Mouse (Mus musculus): ENCODE data around the gene Flt1. TPM values are rescaled to one million over a fixed set of nuclear protein-coding genes. Genes with fewer than 3 reads are reported as not detected.

The Flt1 gene
- polyA plus RNA-seq, 1 experiment from 2014 or later: 11.1 TPM

GRCm38 (mm10) chr5:147651233-147651632 lies 74.6 kb downstream of the Flt1 start:
- Histone ChIP-seq H3K9me3 (no peaks in the 10 kb centered on the region), H3K36me3 (no peaks in the 10 kb centered on the region), H3K4me1 (replicated peaks) (no peaks in the 10 kb centered on the region), H3K27me3 (no peaks in the 10 kb centered on the region), H3K9ac (no peak overlapping the region), H3K4me3 (no peak overlapping the region), H3K4me2 (no peak overlapping the region), H3K27ac (no peak overlapping the region)
- no peak for ATAC-seq (ENCODE audit: low FRiP score)
- 89% methylated on average over 14 of the region's 14 CpGs for WGBS

GRCm38 (mm10) chr5:147646351-147646929 lies 79.4 kb downstream of the Flt1 start:
- H3K4me2 ChIP-seq: no peak overlapping the region
- 84% methylated on average over 14 of the region's 14 CpGs for WGBS
- H3K9ac ChIP-seq: no peak overlapping the region
- H3K36me3 ChIP-seq: no peaks in the 10 kb centered on the region
- no peak overlapping the region for H3K4me3 ChIP-seq
- H3K9me3 ChIP-seq: no peaks in the 10 kb centered on the region
- H3K27me3 ChIP-seq: no peaks in the 10 kb centered on the region
- H3K4me1 ChIP-seq (replicated peaks): 0 out of 2 replicates have a peak, but pooled peaks cover 5% of the 10 kb centered on the region
- no peak for ATAC-seq (ENCODE audit: low FRiP score)
- H3K27ac ChIP-seq: no peak overlapping the region

GRCm38 (mm10) chr5:147645001-147645645 lies 80.7 kb downstream of the Flt1 start:
- ATAC-seq (ENCODE audit: low FRiP score): no peak
- no peak overlapping the region for H3K27ac ChIP-seq
- 70% methylated on average over 12 of the region's 12 CpGs for WGBS
- no peaks in the 10 kb centered on the region for H3K9me3 ChIP-seq
- H3K4me1 ChIP-seq (replicated peaks): 0 out of 2 replicates have a peak, but pooled peaks cover 5% of the 10 kb centered on the region
- no peak overlapping the region for H3K9ac ChIP-seq
- H3K4me3 ChIP-seq: no peak overlapping the region
- H3K27me3 ChIP-seq: no peaks in the 10 kb centered on the region
- no peak overlapping the region for H3K4me2 ChIP-seq
- no peaks in the 10 kb centered on the region for H3K36me3 ChIP-seq

GRCm38 (mm10) chr5:147641452-147641851 lies 84.4 kb downstream of the Flt1 start:
- H3K27me3 ChIP-seq: no peaks in the 10 kb centered on the region
- no peak overlapping the region for H3K4me2 ChIP-seq
- H3K9ac ChIP-seq: no peak overlapping the region
- H3K4me3 ChIP-seq: no peak overlapping the region
- H3K27ac ChIP-seq: no peak overlapping the region
- H3K36me3 ChIP-seq: no peaks in the 10 kb centered on the region
- H3K4me1 ChIP-seq (replicated peaks): 0 out of 2 replicates have a peak, but pooled peaks cover 8% of the 10 kb centered on the region
- H3K9me3 ChIP-seq: no peaks in the 10 kb centered on the region
- WGBS: 72% methylated on average over 7 of the region's 7 CpGs
- no peak for ATAC-seq (ENCODE audit: low FRiP score)

GRCm38 (mm10) chr5:147639940-147640339 lies 85.9 kb downstream of the Flt1 start:
- no peak for ATAC-seq (ENCODE audit: low FRiP score)
- 95% methylated on average over 5 of the region's 5 CpGs for WGBS
- Histone ChIP-seq H3K27ac (no peak overlapping the region), H3K9ac (no peak overlapping the region), H3K4me2 (no peak overlapping the region), H3K36me3 (no peaks in the 10 kb centered on the region), H3K9me3 (no peaks in the 10 kb centered on the region), H3K4me1 (replicated peaks) (0 out of 2 replicates have a peak, but pooled peaks cover 4% of the 10 kb centered on the region), H3K27me3 (no peaks in the 10 kb centered on the region), H3K4me3 (no peak overlapping the region)

- Histone ChIP-seq H3K27ac (no peak overlapping the region), H3K9ac (no peak overlapping the region), H3K4me2 (no peak overlapping the region), H3K9me3 (no peaks in the 10 kb centered on the region), H3K4me1 (replicated peaks) (0 out of 2 replicates have a peak, but pooled peaks cover 3% of the 10 kb centered on the region), H3K27me3 (no peaks in the 10 kb centered on the region), H3K4me3 (no peak overlapping the region), H3K36me3 (no peaks in the 10 kb centered on the region)
- WGBS: 89% methylated on average over 3 of the region's 3 CpGs
- ATAC-seq (ENCODE audit: low FRiP score): no peak
These were observed 89.1 kb downstream of the Flt1 start for GRCm38 (mm10) chr5:147636676-147637075.

- WGBS: 69% methylated on average over 8 of the region's 8 CpGs
These were observed 89.9 kb downstream of the Flt1 start for GRCm38 (mm10) chr5:147635883-147636282.

GRCm38 (mm10) chr5:147634016-147634415 lies 91.8 kb downstream of the Flt1 start:
- 18% methylated on average over 11 of the region's 11 CpGs for WGBS
- no peak for ATAC-seq (ENCODE audit: low FRiP score)
- Histone ChIP-seq H3K27me3 (no peaks in the 10 kb centered on the region), H3K9me3 (no peaks in the 10 kb centered on the region), H3K36me3 (no peaks in the 10 kb centered on the region), H3K27ac (no peak overlapping the region), H3K4me2 (peak overlapping the region; percentile 31; the same call in 1 of the 2 replicates), H3K4me1 (replicated peaks) (0 out of 2 replicates have a peak, but pooled peaks cover 3% of the 10 kb centered on the region), H3K9ac (no peak overlapping the region), H3K4me3 (no peak overlapping the region)

More at GRCm38 (mm10) chr5:147635883-147636282, 89.9 kb downstream of the Flt1 start:
- no peak for ATAC-seq (ENCODE audit: low FRiP score)
- H3K9me3 ChIP-seq: no peaks in the 10 kb centered on the region
- no peaks in the 10 kb centered on the region for H3K36me3 ChIP-seq
- H3K4me3 ChIP-seq: no peak overlapping the region
- no peaks in the 10 kb centered on the region for H3K27me3 ChIP-seq
- no peak overlapping the region for H3K4me2 ChIP-seq
- no peak overlapping the region for H3K9ac ChIP-seq
- H3K27ac ChIP-seq: no peak overlapping the region
- 0 out of 2 replicates have a peak, but pooled peaks cover 3% of the 10 kb centered on the region for H3K4me1 ChIP-seq (replicated peaks)

GRCm38 (mm10) chr5:147632716-147633115 lies 93.1 kb downstream of the Flt1 start:
- 77% methylated on average over 4 of the region's 4 CpGs for WGBS
- Histone ChIP-seq H3K4me3 (no peak overlapping the region), H3K27me3 (no peaks in the 10 kb centered on the region), H3K27ac (no peak overlapping the region), H3K4me2 (no peak overlapping the region), H3K36me3 (no peaks in the 10 kb centered on the region), H3K9me3 (no peaks in the 10 kb centered on the region), H3K9ac (no peak overlapping the region), H3K4me1 (replicated peaks) (0 out of 2 replicates have a peak, but pooled peaks cover 3% of the 10 kb centered on the region)
- no peak for ATAC-seq (ENCODE audit: low FRiP score)

- no peaks in the 10 kb centered on the region; the same call in 1 of the 2 replicates for H3K4me1 ChIP-seq (replicated peaks)
- H3K36me3 ChIP-seq: no peaks in the 10 kb centered on the region
- 80% methylated on average over 17 of the region's 17 CpGs for WGBS
- no peaks in the 10 kb centered on the region for H3K27me3 ChIP-seq
- H3K4me2 ChIP-seq: no peak overlapping the region
- H3K27ac ChIP-seq: no peak overlapping the region
- H3K9me3 ChIP-seq: no peaks in the 10 kb centered on the region
- no peak overlapping the region for H3K4me3 ChIP-seq
- no peak for ATAC-seq (ENCODE audit: low FRiP score)
- no peak overlapping the region for H3K9ac ChIP-seq
These were observed 95.2 kb downstream of the Flt1 start for GRCm38 (mm10) chr5:147630426-147631290.

- H3K9ac ChIP-seq: no peak overlapping the region
- ATAC-seq (ENCODE audit: low FRiP score): no peak
- H3K27ac ChIP-seq: no peak overlapping the region
- H3K4me3 ChIP-seq: no peak overlapping the region
- H3K36me3 ChIP-seq: no peaks in the 10 kb centered on the region
- no peaks in the 10 kb centered on the region for H3K27me3 ChIP-seq
- no peaks in the 10 kb centered on the region; the same call in 1 of the 2 replicates for H3K4me1 ChIP-seq (replicated peaks)
- no peak overlapping the region for H3K4me2 ChIP-seq
- no peaks in the 10 kb centered on the region for H3K9me3 ChIP-seq
- WGBS: 61% methylated on average over 2 of the region's 2 CpGs
These were observed 98.9 kb downstream of the Flt1 start for GRCm38 (mm10) chr5:147626944-147627343.

- WGBS: 88% methylated on average over 10 of the region's 10 CpGs
- H3K4me1 ChIP-seq (replicated peaks): no peaks in the 10 kb centered on the region; the same call in 1 of the 2 replicates
These were observed 102.1 kb downstream of the Flt1 start for GRCm38 (mm10) chr5:147623747-147624146.

More at GRCm38 (mm10) chr5:147623747-147624146, 102.1 kb downstream of the Flt1 start:
- Histone ChIP-seq H3K9ac (no peak overlapping the region), H3K4me2 (no peak overlapping the region), H3K27me3 (no peaks in the 10 kb centered on the region), H3K4me3 (no peak overlapping the region), H3K9me3 (no peaks in the 10 kb centered on the region), H3K27ac (no peak overlapping the region), H3K36me3 (no peaks in the 10 kb centered on the region)
- no peak for ATAC-seq (ENCODE audit: low FRiP score)
